Mouse (Mus musculus) limb, embryonic 14.5 days (tissue): ENCODE measurements around the gene Sept11. TPM values are rescaled to one million over a fixed set of nuclear protein-coding genes. Genes with fewer than 3 reads are reported as not detected.

Experiments
- ATAC-seq: fragments of 200-750 bp; cut with Nextera tagmentation; 2 replicates; pipeline ENCODE4 v1.8.0; 2017; ENCODE audit warnings: low read depth, moderate number of reproducible peaks, moderate TSS enrichment; ENCODE audit not compliant: low FRiP score
- DNase-seq: peaks from one replicate; pipeline ENCODE4 v3.0.0-alpha.2; 2015; ENCODE audit warnings: low spot score
- H3K27ac ChIP-seq: fragments of 300-500 bp; sonication (generic); replicated peaks from 2 replicates; pipeline ENCODE4 v1.5.1; 2014; ENCODE audit warnings: low read depth, mild to moderate bottlenecking, low read length, moderate library complexity, mixed read lengths
- H3K27me3 ChIP-seq: fragments of 300-500 bp; sonication (generic); 2 replicates; pipeline ENCODE4 v1.6.1; 2014; ENCODE audit warnings: low read length, mixed read lengths; ENCODE audit not compliant: control insufficient read depth, insufficient read depth
- H3K36me3 ChIP-seq: fragments of 300-500 bp; sonication (generic); 2 replicates; pipeline ENCODE4 v1.6.1; 2014; ENCODE audit warnings: mild to moderate bottlenecking, low read length, moderate library complexity, mixed read lengths; ENCODE audit not compliant: control insufficient read depth, insufficient read depth
- H3K4me1 ChIP-seq: fragments of 300-500 bp; sonication (generic); 2 replicates; pipeline ENCODE4 v1.6.1; 2014; ENCODE audit warnings: antibody characterized with exemption, low read length, mixed read lengths; ENCODE audit not compliant: control insufficient read depth, insufficient read depth
- H3K4me2 ChIP-seq: fragments of 300-500 bp; sonication (generic); replicated peaks from 2 replicates; pipeline ENCODE4 v1.6.1; 2014; ENCODE audit warnings: low read depth, mild to moderate bottlenecking, low read length, moderate library complexity; ENCODE audit not compliant: severe bottlenecking
- H3K4me3 ChIP-seq: fragments of 300-500 bp; sonication (generic); replicated peaks from 2 replicates; pipeline ENCODE4 v1.5.1; 2014; ENCODE audit warnings: low read length
- H3K9ac ChIP-seq: fragments of 300-500 bp; sonication (generic); 2 replicates; pipeline ENCODE4 v1.6.1; 2014; ENCODE audit warnings: mild to moderate bottlenecking, low read depth, low read length, moderate library complexity; ENCODE audit not compliant: severe bottlenecking
- H3K9me3 ChIP-seq: fragments of 300-500 bp; sonication (generic); 2 replicates; pipeline ENCODE4 v1.6.1; 2016; ENCODE audit warnings: low read length; ENCODE audit not compliant: control insufficient read depth
- POLR2A ChIP-seq: fragments of 200-500 bp; IDR thresholded peaks from 2 replicates; pipeline ENCODE4 v1.8.0; 2012; ENCODE audit warnings: inconsistent platforms, mild to moderate bottlenecking, moderate library complexity, borderline replicate concordance; ENCODE audit not compliant: insufficient read depth, insufficient read length; ENCODE audit errors: extremely low read depth
- WGBS: fragments of 180-500 bp; shearing (Covaris S2); extraction: QIAGEN DNeasy Blood & Tissue Kit; methylation state at CpG from one replicate; pipeline ENCODE4 v1.1.7; 2014; 5-methylcytosine and 5-hydroxymethylcytosine counted together
- polyA plus RNA-seq, 2 experiments: library from polyadenylated mRNA; depleted of rRNA in 1 of 2; stranded (reverse) in 1 of 2; unstranded in 1 of 2; fragments of >200 nt; fragmentation: Nextera tagmentation in 1 of 2; extraction: Ambion mirVana in 1 of 2; gene quantifications; 2 replicates each; pipeline versions ENCODE4 v1.2.1 to v1.2.3; 2012 to 2014

The Sept11 gene
- polyA plus RNA-seq, 2 experiments = 141 to 197 TPM

GRCm38 (mm10) chr5:93127722-93128121 is 34.5 kb downstream of the Sept11 start:
- DNase-seq = peak; percentile 74
- no peak overlapping the region for H3K4me2 ChIP-seq
- H3K9me3 ChIP-seq = no peaks in the 10 kb centered on the region

GRCm38 (mm10) chr5:93128765-93129164 is 35.5 kb downstream of the Sept11 start:
- Histone ChIP-seq H3K4me1 (peaks cover 89% of the 10 kb centered on the region), H3K9me3 (no peaks in the 10 kb centered on the region), H3K4me2 (no peak overlapping the region), H3K36me3 (no peaks in the 10 kb centered on the region), H3K27me3 (no peaks in the 10 kb centered on the region), H3K27ac (0 out of 2 replicates have a peak overlapping the region, but pooled peaks have one; percentile 8), H3K4me3 (no peak overlapping the region), H3K9ac (no peak overlapping the region)
- DNase-seq (no peak), ATAC-seq (no peak)
- no peak for TF ChIP-seq POLR2A
- 70% methylated on average over 3 of the region's 3 CpGs for WGBS

More at GRCm38 (mm10) chr5:93127722-93128121, 34.5 kb downstream of the Sept11 start:
- Histone ChIP-seq H3K4me3 (no peak overlapping the region), H3K36me3 (no peaks in the 10 kb centered on the region), H3K27me3 (no peaks in the 10 kb centered on the region), H3K27ac (no peak overlapping the region), H3K9ac (no peak overlapping the region), H3K4me1 (peaks cover 84% of the 10 kb centered on the region)
- WGBS = 35% methylated on average over 3 of the region's 3 CpGs
- TF ChIP-seq POLR2A = no peak
- ATAC-seq = no peak

GRCm38 (mm10) chr5:93129953-93130352 is 36.7 kb downstream of the Sept11 start:
- peak; percentile 84 for DNase-seq
- no peaks in the 10 kb centered on the region for H3K9me3 ChIP-seq
- 1% methylated on average over 4 of the region's 4 CpGs for WGBS
- H3K27ac ChIP-seq = peak overlapping the region; percentile 79
- TF ChIP-seq POLR2A = no peak
- peak; percentile 85 for ATAC-seq
- H3K9ac ChIP-seq = no peak overlapping the region
- no peak overlapping the region for H3K4me3 ChIP-seq
- H3K27me3 ChIP-seq = no peaks in the 10 kb centered on the region
- peak overlapping the region; percentile 28 for H3K4me2 ChIP-seq
- no peaks in the 10 kb centered on the region for H3K36me3 ChIP-seq
- peaks cover 90% of the 10 kb centered on the region for H3K4me1 ChIP-seq

GRCm38 (mm10) chr5:93131401-93131800 is 38.2 kb downstream of the Sept11 start:
- TF ChIP-seq POLR2A = no peak
- ATAC-seq = peak; percentile 17
- H3K9me3 ChIP-seq = no peaks in the 10 kb centered on the region
- H3K27ac ChIP-seq = peak overlapping the region; percentile 79; the same call in 1 of the 2 replicates
- no peak overlapping the region for H3K4me3 ChIP-seq
- H3K9ac ChIP-seq = no peak overlapping the region
- H3K4me1 ChIP-seq = peaks cover 90% of the 10 kb centered on the region
- H3K4me2 ChIP-seq = 0 out of 2 replicates have a peak overlapping the region, but pooled peaks have one; percentile 14
- WGBS = 51% methylated on average over 4 of the region's 4 CpGs
- H3K36me3 ChIP-seq = no peaks in the 10 kb centered on the region
- DNase-seq = peak; percentile 81
- H3K27me3 ChIP-seq = no peaks in the 10 kb centered on the region

- peak overlapping the region; percentile 32 for H3K4me2 ChIP-seq
- DNase-seq = no peak
- WGBS = 13% methylated on average over 10 of the region's 10 CpGs
Observed at GRCm38 (mm10) chr5:93133445-93134244, 40.4 kb downstream of the Sept11 start.

More at GRCm38 (mm10) chr5:93133445-93134244, 40.4 kb downstream of the Sept11 start:
- H3K4me3 ChIP-seq = no peak overlapping the region
- H3K9me3 ChIP-seq = no peaks in the 10 kb centered on the region
- H3K36me3 ChIP-seq = no peaks in the 10 kb centered on the region
- ATAC-seq = no peak
- H3K27ac ChIP-seq = peak overlapping the region; percentile 73
- TF ChIP-seq POLR2A = no peak
- no peak overlapping the region for H3K9ac ChIP-seq
- no peaks in the 10 kb centered on the region for H3K27me3 ChIP-seq
- H3K4me1 ChIP-seq = peaks cover 80% of the 10 kb centered on the region
